Mouse (Mus musculus) forebrain, postnatal 0 days (tissue): ENCODE data around the gene Mfap3. TPM values are rescaled to one million over a fixed set of nuclear protein-coding genes. Genes with fewer than 3 reads are reported as not detected.

ENCODE experiments used
- ATAC-seq: fragments of 200-750 bp; cut with Nextera tagmentation; 2 replicates; pipeline ENCODE4 v1.8.0; 2017; ENCODE audit warnings: mild to moderate bottlenecking, moderate library complexity
- DNase-seq: peaks from one replicate; pipeline ENCODE4 v3.0.0-alpha.2; 2015
- H3K27ac ChIP-seq: fragments of 300-500 bp; sonication (generic); 2 replicates; pipeline ENCODE4 v1.5.1; 2014; ENCODE audit warnings: low read depth, mild to moderate bottlenecking, antibody characterized with exemption, low read length, moderate library complexity, mixed read lengths
- H3K27me3 ChIP-seq: fragments of 300-500 bp; sonication (generic); 2 replicates; pipeline ENCODE4 v1.6.1; 2014; ENCODE audit warnings: mild to moderate bottlenecking, low read length, mixed read lengths; ENCODE audit not compliant: insufficient read depth
- H3K36me3 ChIP-seq: fragments of 300-500 bp; sonication (generic); 2 replicates; pipeline ENCODE4 v1.6.1; 2014; ENCODE audit warnings: mild to moderate bottlenecking, moderate library complexity; ENCODE audit not compliant: insufficient read depth
- H3K4me1 ChIP-seq: fragments of 300-500 bp; sonication (generic); 2 replicates; pipeline ENCODE4 v1.6.1; 2014; ENCODE audit warnings: antibody characterized with exemption; ENCODE audit not compliant: insufficient read depth
- H3K4me2 ChIP-seq: fragments of 300-500 bp; sonication (generic); 2 replicates; pipeline ENCODE4 v1.6.1; 2014; ENCODE audit warnings: low read depth, mild to moderate bottlenecking, moderate library complexity
- H3K4me3 ChIP-seq: fragments of 300-500 bp; sonication (generic); 2 replicates; pipeline ENCODE4 v1.5.1; 2014; ENCODE audit warnings: low read depth, low read length, mixed read lengths
- H3K9ac ChIP-seq: fragments of 300-500 bp; sonication (generic); 2 replicates; pipeline ENCODE4 v1.6.1; 2014; ENCODE audit warnings: mild to moderate bottlenecking
- H3K9me3 ChIP-seq: fragments of 300-500 bp; sonication (generic); 2 replicates; pipeline ENCODE4 v1.6.1; 2016; ENCODE audit warnings: low read length
- CTCF ChIP-seq: sonication (generic); IDR thresholded peaks from 2 replicates; pipeline ENCODE4 v1.5.1; 2016; ENCODE audit warnings: antibody characterized with exemption, control low read depth, low read depth
- WGBS: fragments of 180-500 bp; shearing (Covaris S2); extraction: QIAGEN DNeasy Blood & Tissue Kit; methylation state at CpG from one replicate; pipeline ENCODE4 v1.1.7; 2014; 5-methylcytosine and 5-hydroxymethylcytosine counted together
- polyA plus RNA-seq: library from polyadenylated mRNA; unstranded; fragments of >200 nt; fragmentation: Nextera tagmentation; extraction: Ambion mirVana; gene quantifications from 2 replicates; pipeline ENCODE4 v1.2.1, GENCODE M21; 2015
- total RNA-seq: library from RNA; depleted of rRNA; stranded (reverse); fragments of >200 nt; gene quantifications from 2 replicates; pipeline ENCODE4 v1.2.3, GENCODE M21; 2014; rRNA removed

The Mfap3 gene
- total and polyA plus RNA-seq, 2 experiments from 2014 or later: 49.9 to 52.9 TPM

GRCm38 (mm10) chr11:57566091-57567035 lies 47.9 kb downstream of the Mfap3 start:
- peak overlapping the region; percentile 21; the same call in 1 of the 2 replicates for H3K27ac ChIP-seq
- 0 out of 2 replicates have a peak, but pooled peaks cover 5% of the 10 kb centered on the region for H3K9me3 ChIP-seq
- peak; percentile 38 for DNase-seq
- peak; percentile 59 for ATAC-seq
- H3K4me1 ChIP-seq: no peaks in the 10 kb centered on the region
- H3K27me3 ChIP-seq: no peaks in the 10 kb centered on the region
- no peak for TF ChIP-seq CTCF
- no peak overlapping the region for H3K4me3 ChIP-seq
- H3K4me2 ChIP-seq: peak overlapping the region; percentile 15
- WGBS: 12% methylated on average over 18 of the region's 18 CpGs
- no peaks in the 10 kb centered on the region for H3K36me3 ChIP-seq
- H3K9ac ChIP-seq: no peak overlapping the region

GRCm38 (mm10) chr11:57568950-57569490 lies 50.6 kb downstream of the Mfap3 start:
- no peak overlapping the region for H3K4me2 ChIP-seq
- DNase-seq (no peak), ATAC-seq (no peak)
- TF ChIP-seq CTCF: no peak
- H3K36me3 ChIP-seq: no peaks in the 10 kb centered on the region
- H3K4me3 ChIP-seq: no peak overlapping the region
- no peaks in the 10 kb centered on the region; the same call in 1 of the 2 replicates for H3K4me1 ChIP-seq
- no peaks in the 10 kb centered on the region for H3K27me3 ChIP-seq
- H3K9me3 ChIP-seq: 0 out of 2 replicates have a peak, but pooled peaks cover 5% of the 10 kb centered on the region
- H3K9ac ChIP-seq: no peak overlapping the region
- H3K27ac ChIP-seq: no peak overlapping the region
- WGBS: 85% methylated on average over 2 of the region's 2 CpGs

DNA sequence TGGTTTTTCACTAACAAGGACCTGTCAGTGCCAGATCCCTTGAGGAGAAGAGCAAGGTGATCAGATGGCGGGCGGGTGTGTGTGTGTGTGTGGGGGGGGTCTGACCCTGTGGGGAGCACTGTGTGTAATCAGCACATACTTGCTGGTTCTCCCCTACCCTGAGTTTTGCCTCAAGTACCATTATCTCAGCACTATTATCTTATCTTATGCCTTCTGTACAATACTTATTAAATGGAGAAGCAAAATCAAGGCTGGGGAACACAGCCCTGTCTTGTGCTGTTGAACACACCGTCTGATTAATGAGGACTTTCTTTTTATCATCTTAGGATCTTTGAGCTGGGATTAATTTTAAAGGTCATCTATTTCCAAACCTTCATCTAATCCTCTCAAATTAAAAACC lies 52.6 kb downstream of the Mfap3 start:
- H3K9me3 ChIP-seq: 0 out of 2 replicates have a peak, but pooled peaks cover 5% of the 10 kb centered on the region
- H3K9ac ChIP-seq: no peak overlapping the region
- H3K4me1 ChIP-seq: no peaks in the 10 kb centered on the region; the same call in 1 of the 2 replicates
- no peak for DNase-seq
- no peak for TF ChIP-seq CTCF
- no peak overlapping the region for H3K27ac ChIP-seq
- H3K36me3 ChIP-seq: no peaks in the 10 kb centered on the region
- no peak overlapping the region for H3K4me2 ChIP-seq
- no peak for ATAC-seq
- H3K27me3 ChIP-seq: no peaks in the 10 kb centered on the region
- 83% methylated on average over 3 of the region's 3 CpGs for WGBS
- no peak overlapping the region for H3K4me3 ChIP-seq

GRCm38 (mm10) chr11:57573686-57574274 lies 55.3 kb downstream of the Mfap3 start:
- no peak for TF ChIP-seq CTCF
- H3K4me1 ChIP-seq: no peaks in the 10 kb centered on the region; the same call in 1 of the 2 replicates
- DNase-seq (peak; percentile 35), ATAC-seq (peak; percentile 80)
- no peaks in the 10 kb centered on the region for H3K27me3 ChIP-seq
- H3K4me2 ChIP-seq: no peak overlapping the region
- H3K36me3 ChIP-seq: no peaks in the 10 kb centered on the region
- no peak overlapping the region for H3K9ac ChIP-seq
- peak overlapping the region; percentile 9; the same call in 1 of the 2 replicates for H3K27ac ChIP-seq
- 45% methylated on average over 14 of the region's 14 CpGs for WGBS
- H3K9me3 ChIP-seq: 0 out of 2 replicates have a peak, but pooled peaks cover 5% of the 10 kb centered on the region
- H3K4me3 ChIP-seq: no peak overlapping the region

DNA sequence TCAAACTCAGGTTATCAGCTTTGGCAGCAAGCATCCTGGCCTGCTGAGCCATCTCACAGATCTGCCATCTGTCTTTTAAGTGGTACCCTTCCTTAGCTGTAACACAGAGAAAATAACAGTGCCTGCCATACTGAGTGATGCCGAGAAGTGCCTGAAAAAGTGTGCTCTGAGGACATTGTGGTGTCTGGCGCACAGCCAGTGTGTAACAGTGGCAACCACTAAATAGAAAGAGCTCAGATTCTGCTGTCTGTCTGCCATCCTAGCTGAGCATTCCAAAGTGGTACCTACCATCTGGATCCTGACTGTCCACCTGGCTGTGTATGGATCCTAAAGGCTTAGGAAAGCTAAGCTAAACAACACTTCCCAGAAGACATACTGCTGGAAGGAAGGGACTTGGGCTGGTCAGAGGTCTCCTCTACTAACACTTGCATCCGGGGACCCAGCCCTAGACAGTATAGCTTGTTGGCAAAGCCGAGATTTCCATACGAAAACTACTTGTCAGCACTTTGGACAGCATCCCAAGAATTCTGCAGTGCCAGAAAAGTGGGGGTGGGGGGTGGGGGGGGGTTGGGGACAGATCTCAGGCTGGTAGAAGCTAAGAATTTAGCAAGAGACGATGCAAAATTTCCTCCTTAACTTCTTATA lies 58.5 kb downstream of the Mfap3 start:
- 39% methylated on average over 6 of the region's 6 CpGs for WGBS
- no peak overlapping the region for H3K4me3 ChIP-seq
- DNase-seq: peak; percentile 81
- peak; percentile 57 for ATAC-seq
- no peaks in the 10 kb centered on the region; the same call in 1 of the 2 replicates for H3K4me1 ChIP-seq
- H3K9me3 ChIP-seq: no peaks in the 10 kb centered on the region
- H3K4me2 ChIP-seq: no peak overlapping the region
- H3K9ac ChIP-seq: no peak overlapping the region
- TF ChIP-seq CTCF: no peak
- H3K27ac ChIP-seq: 0 out of 2 replicates have a peak overlapping the region, but pooled peaks have one; percentile 1
- H3K36me3 ChIP-seq: no peaks in the 10 kb centered on the region
- no peaks in the 10 kb centered on the region for H3K27me3 ChIP-seq

DNA sequence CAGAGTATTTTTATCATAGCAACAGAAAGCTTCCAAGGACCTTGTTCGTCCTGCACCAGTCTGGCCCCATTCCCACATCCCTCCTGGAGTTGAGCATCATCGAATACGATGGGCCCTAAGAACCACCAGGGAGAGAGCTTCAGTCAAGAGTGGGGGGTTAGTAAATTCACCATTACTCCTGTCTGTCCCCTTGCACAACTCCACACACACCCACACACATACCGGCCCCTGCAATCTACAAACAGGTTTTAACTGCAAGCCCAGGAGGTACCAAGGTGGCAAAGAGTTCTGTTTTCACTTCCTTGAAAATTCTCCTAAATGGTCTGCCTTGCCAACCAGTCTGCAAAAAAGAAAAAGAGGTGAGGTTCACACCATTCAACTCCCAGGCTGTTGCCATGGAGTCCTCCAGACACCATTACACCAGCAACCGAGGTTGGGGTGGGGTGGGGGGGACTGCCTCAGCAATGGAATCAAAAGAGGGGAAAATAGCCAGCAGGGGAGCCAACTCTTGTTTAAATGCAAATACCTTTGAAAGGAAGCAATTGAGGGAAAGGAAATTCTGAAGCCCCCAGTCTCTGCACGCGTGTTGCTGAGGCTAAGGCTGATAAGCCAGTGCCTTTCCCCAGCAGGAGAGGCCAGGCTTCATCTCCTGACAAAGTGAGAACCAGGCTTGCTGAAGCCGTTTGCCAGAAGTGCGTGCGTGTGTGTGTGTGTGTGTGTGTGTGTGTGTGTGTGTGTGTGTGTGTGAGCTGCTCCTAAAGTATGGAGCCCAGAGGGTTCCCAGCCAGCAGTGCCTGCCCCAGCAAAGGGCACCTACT lies 64.6 kb downstream of the Mfap3 start:
- no peaks in the 10 kb centered on the region for H3K27me3 ChIP-seq
- no peaks in the 10 kb centered on the region for H3K36me3 ChIP-seq
- WGBS: 4% methylated on average over 10 of the region's 10 CpGs
- H3K4me2 ChIP-seq: no peak overlapping the region
- peaks cover 13% of the 10 kb centered on the region; the same call in 1 of the 2 replicates for H3K4me1 ChIP-seq
- peak; percentile 86 for ATAC-seq
- peak; percentile 69 for DNase-seq
- no peaks in the 10 kb centered on the region for H3K9me3 ChIP-seq
- peak overlapping the region; percentile 45; the same call in 1 of the 2 replicates for H3K27ac ChIP-seq
- no peak overlapping the region for H3K9ac ChIP-seq
- no peak overlapping the region for H3K4me3 ChIP-seq
- TF ChIP-seq CTCF: no peak

Other genes with a start within 250 kb of the Mfap3 start
- 43.6 and 43.7 TPM in 2 replicates for gene Fam114a2, start within 50 bp of the Mfap3 start, total RNA-seq
- 51.0 and 61.0 TPM in 2 replicates for gene Fam114a2, start within 50 bp of the Mfap3 start, polyA plus RNA-seq
- gene Galnt10, start 126.8 kb downstream of the Mfap3 start, total RNA-seq: 14.5 and 20.7 TPM in 2 replicates
- gene Galnt10, start 126.8 kb downstream of the Mfap3 start, polyA plus RNA-seq: 8.0 and 9.5 TPM in 2 replicates